Mouse (Mus musculus) heart, postnatal 4 days (tissue): ENCODE data around the gene Lrrfip1. TPM values are rescaled to one million over a fixed set of nuclear protein-coding genes. Genes with fewer than 3 reads are reported as not detected.

Experiments used
- DNase-seq: peaks from one replicate; pipeline ENCODE4 v3.0.0; 2021
- total RNA-seq, 2 experiments: library from RNA; stranded (reverse); gene quantifications; 2 replicates each; pipeline ENCODE4 v1.2.3; 2021

Gene Lrrfip1
- total RNA-seq, 2 experiments from 2014 or later: 214 to 233 TPM

DNA sequence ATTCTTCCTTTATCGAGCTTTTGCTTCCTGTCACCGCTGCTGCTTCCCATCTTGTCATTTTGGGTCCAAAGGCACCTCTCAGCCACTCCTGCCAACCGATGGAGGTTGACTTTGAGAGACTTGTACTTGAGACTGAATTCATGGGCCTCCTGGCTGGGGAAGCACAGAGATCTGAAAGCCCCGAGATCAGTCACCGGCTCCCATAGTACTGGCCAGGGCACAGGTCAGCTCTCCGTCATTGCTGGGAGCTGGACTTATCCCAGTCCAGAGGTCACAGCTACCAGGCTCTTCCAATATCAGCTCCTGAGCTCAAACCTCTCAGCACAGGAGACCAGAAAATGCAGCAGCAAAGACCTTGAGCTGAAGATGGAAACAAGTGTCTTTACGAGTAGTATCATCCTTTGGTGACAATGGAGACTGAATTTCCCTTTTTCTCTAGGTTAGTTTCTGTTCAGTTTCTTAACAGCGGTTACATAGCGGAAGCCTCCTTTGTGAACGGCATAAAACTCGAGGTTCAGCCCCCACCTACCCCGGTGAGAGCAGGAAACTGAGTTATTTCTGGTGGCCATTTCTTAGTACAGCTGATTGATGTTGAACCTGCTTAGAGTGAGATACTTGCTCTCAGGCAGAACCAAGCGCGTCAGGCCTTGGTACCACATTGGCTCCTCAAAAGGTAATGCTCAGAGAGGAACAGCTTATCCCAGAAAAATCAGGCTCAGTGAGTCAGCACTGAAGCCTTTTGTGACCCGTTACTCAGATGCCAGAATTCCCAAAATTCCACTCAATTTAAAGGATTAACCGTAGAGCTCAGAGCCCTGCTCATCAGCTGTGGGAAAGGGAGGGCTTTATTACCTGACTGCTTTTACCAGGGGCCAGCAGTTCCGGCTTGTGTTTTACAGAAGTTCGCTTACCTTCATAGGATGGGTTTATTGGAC is 59.0 kb downstream of the Lrrfip1 start:
- DNase-seq: no peak

DNA sequence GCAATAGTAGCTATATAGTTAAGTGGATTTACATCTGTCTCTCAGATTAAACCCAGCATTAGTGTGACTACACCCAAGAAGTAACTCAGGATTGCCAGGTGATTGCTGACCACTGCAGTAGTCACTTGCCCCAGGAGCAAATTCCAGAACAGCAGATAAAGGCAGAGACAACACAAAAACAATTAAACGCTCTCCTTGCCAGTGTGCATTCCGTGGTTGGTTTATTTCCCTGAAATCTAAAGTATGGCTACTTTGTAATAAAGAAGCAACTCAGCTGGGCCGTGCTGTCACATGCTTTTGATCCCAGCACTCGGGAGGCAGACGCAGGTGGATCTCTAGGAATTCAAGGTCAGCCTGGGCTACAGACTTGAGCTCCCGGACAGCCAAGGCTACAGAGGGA is 59.7 kb downstream of the Lrrfip1 start:
- no peak for DNase-seq

DNA sequence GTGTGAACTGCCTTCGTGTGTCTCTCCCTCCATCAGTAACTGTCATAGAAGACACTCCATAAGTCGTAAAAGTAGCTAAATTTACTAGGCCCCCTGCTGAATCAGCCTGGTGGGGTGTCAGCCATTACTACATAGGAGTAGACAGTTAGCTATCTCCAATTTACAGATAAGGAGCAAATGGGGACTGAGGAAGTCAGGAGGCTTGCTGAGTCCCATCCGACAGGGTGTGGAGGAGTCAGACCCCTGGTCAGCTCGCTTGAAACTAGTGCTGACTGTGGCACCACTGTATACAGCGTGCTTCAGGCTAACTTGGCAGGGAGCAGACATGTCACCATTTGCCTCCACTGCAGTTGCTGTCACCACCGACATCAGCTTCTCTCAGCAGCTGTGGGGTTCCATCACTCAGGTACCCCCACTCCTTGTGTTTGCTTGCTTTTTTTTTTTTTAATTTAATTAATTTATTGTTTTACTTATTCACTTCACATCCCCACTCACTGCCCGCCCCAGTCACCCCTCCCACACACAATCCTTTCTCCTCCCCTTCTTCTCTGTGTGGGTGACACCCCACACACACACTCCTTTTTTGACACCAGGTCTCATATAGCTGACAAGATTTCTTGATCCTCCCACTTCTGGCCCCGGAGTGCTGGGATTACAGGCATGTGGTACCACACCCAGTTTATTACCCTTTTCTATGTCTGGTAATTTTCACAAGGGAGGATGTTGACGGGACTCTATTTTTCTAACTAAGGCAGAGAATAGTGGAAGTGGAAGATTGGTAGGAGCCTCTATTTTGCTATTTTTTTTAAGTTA is 61.5 kb downstream of the Lrrfip1 start:
- DNase-seq: no peak

DNA sequence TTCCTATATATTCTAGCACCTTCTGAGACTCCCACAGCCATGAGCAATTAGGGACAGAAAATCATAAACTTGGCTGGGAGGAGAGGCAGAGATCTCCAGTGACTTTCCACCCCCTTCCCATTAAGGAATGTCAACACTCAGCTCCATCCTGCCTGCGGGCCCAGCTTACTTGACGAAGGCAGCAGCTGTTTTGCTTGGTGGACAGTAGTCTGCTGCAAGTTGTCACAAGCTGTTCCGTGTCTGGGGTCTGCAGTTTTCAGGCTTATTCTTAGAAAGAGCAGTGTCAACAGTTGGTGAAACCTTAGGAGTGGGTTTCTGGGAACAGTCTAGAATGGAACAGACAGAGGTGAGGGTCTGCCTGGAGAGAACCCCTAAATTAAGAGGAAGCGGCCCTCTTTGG is 62.6 kb downstream of the Lrrfip1 start:
- no peak for DNase-seq

DNA sequence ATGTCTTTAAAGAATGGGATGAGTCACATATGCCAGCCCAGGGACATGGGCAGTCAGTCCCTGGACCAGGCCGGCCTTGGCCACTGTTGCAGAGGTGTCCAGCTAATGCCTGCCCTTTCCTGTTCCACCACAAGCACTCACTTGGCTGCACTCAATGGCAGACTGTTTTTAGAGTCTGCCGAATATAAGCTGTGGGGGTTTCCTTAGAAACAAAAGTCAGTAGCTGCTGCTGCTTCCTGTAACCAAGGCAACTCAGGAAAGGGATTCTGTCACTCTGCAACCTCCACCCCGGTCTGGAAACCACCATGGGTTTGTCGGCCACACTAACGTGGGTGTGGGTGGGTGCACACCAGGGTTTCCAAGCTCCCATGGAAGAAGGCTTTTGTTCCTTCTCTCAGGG is 63.8 kb downstream of the Lrrfip1 start:
- DNase-seq: peak; percentile 45

DNA sequence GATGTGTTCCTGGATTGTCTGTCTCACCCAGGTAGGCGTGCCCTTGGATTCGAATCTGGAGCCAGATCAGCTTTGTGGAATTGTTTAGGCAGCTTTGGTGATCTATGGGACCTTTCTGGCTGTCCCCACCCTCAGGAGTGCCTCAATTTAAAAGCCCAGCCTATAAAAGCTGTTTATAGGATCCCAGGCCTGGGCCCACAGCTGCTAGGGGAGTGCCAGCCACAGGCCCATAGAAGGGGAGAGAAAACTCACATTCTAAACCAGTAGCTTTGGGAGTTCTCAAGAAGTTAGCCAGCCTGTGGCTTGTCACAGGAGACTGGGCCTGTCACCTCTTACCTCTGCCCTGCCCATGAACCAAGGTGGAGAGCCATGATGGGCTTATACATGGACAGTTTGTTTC is 65.5 kb downstream of the Lrrfip1 start:
- DNase-seq: no peak

DNA sequence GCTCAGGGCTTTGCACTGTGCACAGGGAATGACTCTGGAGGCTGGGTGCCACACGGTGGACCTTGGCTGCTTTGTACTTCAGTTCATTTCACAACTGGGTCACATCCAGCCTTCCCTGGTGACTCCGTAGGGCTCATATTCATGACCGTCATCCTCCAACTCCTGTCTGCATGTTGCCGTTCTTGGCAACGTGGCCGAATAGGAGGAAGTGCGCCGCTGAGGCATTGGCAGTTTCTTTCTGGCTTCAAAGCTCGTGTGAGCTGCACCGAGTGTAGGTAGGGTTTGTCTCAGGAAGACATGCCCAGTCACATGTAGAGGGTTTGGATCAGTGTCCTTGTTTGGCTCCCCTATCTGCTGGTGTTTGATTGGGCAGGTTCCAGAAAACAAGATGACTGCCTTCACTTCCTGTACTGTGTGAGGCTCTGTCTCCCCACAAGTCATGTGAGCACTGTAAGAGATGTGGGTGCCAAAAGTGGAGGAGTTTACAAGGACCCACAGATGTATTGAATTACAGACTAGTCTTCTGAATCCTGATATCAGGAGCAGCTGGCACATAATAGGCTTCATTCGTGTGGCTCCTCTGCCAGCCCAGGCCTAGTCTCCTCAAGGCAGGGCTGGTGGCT is 66.5 kb downstream of the Lrrfip1 start:
- DNase-seq: peak; percentile 49

DNA sequence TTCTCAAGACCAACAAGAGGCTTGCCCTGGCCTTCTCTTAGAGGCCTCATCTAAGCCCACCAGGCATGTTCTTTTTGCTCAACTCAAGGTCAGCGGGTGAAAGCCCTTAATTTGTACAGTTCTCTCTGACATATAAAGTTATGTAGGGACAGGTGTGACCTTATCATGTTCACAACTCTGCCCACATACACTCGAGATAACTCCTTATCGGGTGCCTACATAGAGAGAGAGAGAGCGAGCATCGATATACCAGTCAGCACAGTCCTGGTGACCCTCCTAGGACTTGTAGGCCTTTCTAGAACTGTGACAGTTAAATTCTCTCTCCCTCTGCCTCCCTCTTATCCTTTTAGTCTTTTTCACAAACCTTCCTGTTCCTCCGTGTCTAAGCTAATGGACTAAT is 67.5 kb downstream of the Lrrfip1 start:
- no peak for DNase-seq

DNA sequence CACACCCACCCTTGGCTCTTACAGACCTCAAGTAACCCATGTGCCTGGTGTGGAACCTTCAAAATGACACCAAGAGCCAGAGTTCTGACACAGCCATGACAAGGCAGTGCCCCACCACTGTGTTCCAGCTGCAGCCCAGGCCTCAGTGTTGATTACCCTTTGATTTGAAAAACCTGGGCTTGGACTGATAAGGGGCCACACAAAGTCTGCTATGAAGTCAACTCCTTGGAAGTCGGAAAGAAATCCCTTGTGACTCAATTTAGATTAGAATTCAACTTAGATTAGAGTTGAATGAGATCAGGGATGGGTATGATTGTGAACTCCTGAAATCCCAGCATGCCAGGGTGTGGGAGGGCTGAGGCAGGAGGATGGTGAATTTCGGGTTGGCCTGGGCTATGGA is 68.1 kb downstream of the Lrrfip1 start:
- no peak for DNase-seq

DNA sequence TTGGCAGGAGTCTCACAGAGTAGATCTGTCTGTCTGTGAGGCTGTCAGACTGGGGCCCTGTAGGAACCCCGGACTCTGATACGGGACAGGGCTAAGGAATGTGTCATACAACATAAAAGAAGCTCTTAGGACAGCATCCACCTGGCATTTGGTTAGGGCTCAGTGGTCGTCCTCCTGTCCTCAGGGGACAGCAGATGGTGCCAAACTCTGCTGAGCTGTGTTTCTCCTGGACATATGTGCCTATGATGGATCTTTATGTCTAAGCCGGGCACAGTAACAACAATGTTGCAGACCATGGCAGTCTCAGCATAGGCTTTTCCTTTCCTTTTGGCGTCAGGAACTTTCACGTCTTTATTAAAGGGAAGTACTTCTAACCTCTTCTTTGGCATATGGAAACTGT is 69.2 kb downstream of the Lrrfip1 start:
- no peak for DNase-seq

DNA sequence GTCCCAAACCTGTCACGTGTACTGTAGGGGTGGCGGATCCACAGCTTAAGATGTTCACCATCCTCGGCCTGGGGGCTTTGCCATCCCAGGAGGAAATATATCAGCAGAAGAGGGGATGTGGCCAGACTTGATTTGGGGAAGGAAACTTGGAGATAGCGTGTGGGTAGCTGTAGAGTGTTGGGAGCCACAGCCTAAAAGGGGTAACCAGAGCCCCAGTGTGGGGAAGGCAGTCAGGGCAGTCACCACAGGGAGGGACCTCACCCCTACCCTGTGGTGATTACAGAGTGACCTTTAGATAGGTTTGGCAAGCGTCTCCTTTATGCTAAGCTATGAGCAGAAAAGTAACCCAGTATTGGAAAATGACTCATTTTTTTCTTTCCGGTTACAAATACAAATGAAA is 71.0 kb downstream of the Lrrfip1 start:
- DNase-seq: no peak

DNA sequence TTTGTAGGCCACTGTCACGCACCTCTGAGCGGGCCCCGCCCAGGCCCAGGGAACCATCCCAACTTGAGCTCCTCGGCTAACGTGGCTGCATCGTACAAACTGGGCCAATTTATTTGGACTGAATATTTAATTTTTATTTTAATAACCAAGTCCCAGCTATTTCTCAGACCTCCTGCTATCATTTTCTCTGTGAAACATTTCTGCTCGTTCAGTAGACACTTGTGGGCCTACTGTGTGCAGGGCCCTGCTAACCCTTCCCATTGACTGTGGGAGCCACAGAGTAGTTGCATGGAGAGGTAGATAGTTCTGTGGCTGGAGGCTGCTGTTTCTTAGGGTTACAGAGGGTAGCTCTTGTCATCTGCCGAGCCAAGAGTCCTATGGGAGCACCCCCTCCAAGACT is 72.0 kb downstream of the Lrrfip1 start:
- DNase-seq: no peak

DNA sequence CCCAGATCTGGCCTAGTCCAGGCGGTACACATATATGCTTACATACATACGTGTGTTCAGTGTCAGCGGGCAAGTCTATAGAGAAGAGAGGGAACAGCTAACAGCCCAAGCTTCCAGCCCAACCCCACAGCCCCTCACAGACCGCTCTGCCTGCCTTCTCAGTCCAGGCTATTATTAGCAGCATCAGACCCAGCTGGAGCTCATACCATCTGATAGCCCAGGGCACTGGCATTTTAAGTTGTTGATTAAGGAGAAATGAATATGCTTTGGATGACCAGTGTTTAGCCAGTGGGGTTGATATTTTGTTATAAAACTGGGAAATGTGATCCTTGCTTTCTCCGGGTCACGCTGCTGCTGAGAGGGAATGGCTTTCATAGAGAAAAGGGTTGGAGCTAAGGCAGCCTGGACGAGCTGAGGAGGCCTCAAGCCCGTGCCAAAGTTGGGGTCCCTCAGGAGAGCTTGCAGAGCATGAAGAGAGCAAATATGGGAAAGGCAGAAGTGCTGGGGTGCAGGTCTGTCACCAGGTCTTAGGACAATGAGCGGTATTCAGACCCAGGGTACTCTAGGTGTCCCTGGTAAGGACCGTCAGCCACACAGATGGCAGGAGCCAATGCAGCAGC is 73.2 kb downstream of the Lrrfip1 start:
- peak; percentile 57 for DNase-seq

DNA sequence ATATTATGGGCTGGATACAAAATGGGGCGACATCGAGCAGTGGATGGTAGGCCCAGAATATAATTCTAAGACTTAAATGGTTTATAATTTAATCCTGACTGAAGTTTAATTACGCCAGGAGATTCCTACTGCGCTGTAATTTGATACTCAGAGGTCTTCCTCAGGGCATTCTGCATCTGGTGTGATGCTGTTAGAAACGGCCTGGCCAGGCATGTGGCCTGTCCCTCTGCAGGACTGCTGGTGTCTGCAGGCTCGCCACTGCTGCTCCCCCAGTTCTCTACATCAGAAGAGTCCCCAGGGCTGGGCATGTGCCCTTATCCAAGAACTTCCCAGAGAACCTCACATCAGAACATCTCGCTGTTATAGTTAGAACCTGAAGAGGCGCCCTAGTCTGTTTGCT is 78.4 kb downstream of the Lrrfip1 start:
- no peak for DNase-seq

DNA sequence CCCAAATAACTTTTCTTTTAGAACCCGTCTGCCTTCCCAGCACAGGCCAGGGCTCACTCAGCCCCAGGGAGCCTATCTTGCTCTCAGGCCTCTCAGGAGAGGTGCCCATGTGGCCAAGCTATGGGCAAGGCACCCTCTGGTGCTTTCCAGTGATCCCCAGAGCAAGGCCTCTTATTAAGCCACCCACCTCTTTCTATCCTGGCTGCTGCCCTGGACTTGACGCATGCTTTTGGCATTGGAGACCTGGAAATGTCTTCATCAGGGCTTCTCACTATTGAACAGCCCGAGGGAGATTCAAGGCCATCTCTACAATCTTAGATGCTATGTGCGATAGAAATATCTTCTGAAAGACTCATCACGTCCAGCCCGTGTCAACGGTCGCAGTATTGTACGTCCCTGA is 78.9 kb downstream of the Lrrfip1 start:
- peak; percentile 46 for DNase-seq

DNA sequence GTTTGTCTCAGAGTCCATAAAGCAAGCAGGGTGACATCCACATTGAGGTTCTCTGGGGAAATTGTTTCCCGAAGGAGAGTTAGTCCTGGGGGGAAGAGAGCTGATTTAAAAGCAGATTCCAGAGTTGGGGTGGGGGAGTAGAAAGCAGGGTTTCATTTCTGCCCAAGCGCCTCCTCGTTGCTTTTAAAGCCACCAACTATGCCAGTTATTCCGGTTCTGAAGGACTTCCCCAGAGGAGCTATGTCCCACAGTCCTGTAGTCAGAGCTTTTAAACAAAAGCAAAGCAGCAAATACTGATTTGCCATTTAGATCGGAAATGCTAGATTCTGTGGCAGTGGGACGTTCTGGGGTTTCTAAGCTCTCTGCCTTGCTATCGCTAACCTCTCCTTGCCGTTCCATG is 79.4 kb downstream of the Lrrfip1 start:
- no peak for DNase-seq

DNA sequence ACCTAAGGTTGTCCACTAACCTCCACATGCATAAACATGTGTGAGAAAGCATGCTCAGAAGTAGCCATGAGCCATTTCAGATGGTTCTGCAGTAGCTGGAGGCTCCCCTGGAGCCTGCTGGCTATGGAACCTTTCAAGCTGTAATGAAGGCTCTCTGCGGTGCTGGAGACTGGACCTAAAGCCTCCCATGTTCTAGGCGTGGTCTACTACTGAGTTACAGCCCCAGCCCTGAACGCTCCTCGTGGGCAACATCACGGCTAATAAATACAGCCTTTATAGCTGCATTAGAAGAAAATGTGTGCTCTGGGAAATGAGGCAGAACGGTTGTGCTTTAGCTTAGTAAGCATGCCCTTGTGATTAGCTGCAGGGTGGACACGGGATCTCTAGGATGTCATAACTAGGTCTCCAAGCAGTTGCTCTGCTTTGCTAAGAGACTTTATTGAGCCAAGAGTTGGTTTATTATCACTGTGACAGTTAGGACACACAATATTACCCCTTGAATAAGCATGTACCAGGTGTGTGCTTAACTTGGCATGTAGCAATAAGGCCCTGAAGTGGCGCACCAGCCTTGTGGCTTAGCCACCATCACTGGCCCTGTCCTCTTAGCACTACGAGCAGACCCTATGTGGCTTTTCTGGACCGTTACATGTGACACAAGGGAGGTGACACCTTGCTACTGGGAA is 81.3 kb downstream of the Lrrfip1 start:
- no peak for DNase-seq

DNA sequence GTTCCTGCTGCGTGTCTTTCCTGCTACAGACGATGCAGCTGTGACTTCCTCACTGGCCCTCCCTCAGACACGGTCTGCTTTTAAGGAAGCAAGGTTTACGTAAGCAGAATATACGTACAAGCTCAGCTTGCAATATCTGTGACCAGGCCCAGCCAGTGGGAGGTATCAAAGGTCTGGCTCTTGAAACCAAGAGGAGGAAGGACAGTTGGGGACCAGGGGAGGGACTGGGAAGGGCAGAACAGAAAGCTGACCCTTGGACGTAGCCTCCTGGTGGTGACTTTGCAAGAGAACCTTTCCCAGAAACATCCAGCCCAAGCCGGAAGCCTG is 81.8 kb downstream of the Lrrfip1 start:
- no peak for DNase-seq

DNA sequence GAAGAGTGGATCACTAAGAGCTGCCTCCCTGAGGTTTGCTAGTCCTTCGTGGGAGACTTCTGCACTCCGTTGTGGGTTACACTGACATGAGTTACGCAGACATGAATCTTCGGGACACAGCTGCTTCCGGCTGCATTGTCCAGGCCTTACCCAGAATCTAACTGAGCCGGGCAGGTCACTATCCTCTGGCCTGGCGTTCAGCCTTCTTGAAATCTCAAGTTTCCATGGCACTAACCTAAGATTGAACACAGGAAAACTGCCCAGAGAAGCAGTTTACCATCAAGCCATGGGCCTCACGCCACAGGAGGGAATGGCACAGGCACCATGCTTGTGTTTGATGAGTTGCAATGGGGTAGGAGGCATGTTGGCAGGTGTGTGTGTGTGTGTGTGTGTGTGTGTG is 85.8 kb downstream of the Lrrfip1 start:
- no peak for DNase-seq

DNA sequence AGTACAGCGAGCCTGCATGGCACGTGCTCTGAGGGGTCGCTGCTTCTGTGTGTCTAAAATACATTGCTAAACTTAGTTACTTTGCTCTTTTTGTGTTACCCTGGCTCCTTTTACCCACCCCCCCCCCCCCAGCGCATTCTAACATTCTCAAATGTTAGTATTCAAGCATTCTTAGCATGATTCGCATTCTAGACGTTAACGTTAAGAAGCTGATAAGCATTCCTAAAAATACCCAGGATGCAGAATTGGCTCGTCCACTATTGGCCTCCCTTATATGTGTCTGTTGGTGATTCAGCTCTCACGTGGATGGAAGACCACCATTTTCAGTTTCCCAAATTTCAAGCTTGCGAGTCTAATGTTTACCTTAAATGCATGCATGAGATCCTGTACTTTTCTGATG is 86.5 kb downstream of the Lrrfip1 start:
- no peak for DNase-seq

DNA sequence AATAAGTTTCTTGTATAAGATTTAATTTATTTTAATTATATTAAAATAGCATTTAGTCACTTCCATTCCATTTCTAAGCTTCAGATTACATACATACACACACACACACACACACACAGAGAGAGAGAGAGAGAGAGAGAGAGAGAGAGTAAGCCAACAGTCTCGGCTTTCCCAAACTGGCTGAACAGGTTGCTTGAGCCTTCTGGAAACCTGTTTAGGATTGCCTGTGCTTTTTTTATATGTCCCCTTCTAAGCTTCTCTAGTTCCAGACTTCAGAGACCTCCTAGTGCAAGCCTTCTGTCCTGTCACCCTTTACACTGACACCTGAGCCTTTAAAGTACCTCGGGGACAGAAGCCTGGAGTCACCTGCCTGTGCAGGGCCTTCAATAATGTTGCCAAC is 87.1 kb downstream of the Lrrfip1 start:
- no peak for DNase-seq

DNA sequence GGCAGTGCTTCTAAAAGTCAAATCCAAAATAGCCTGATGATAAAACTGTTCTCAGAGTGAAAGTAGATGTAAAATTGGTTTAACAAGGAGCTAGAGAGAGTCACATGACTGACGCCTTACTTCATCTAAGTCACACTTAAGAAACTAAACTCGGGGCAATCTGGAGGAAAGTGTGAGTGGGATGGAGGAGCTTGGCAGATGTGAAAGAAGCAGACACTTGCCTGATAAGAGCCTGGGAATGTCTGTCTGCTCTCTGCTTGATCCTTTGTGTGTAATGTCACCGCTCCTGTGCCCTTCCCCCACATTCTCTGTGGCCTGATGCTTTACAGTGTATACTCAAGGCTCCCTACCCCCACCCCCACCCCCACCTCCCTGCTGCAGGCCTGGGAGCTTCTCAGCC is 87.8 kb downstream of the Lrrfip1 start:
- no peak for DNase-seq
